Mouse (Mus musculus): ENCODE measurements around the gene Pcbp1. TPM values are rescaled to one million over a fixed set of nuclear protein-coding genes. Genes with fewer than 3 reads are reported as not detected.
"Not testable (repeated sequence)": the region's sequence is repeated elsewhere in the genome, so short reads cannot be mapped to it uniquely, and the experiment has no call there.

Gene Pcbp1
- polyA plus RNA-seq, 1 experiment from 2014 or later = 488 TPM

DNA sequence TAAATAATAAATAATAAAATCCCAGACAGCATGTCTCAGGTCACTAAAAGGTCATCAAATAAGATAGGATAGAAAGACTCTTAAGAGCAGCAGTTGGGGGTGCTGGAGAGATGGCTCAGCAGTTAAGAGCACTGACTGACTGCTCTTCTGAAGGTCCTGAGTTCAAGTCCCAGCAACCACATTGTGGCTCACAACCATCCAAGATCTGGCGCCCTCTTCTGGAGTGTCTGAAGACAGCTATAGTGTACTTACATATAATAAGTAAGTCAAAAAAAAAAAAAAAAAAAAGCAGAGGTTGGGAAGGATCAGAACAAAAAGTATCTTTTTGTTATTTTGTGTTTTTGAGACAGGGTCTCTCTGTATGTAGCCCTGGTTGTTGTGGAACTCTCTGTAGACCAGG, 31.1 kb upstream of the Pcbp1 start:
- not testable (repeated sequence) for H3K4me2 ChIP-seq (ENCODE audit: low read length); H3K9ac ChIP-seq (ENCODE audit: low read depth, low read length); DNase-seq (ENCODE audit: low spot score); H3K4me3 ChIP-seq (replicated peaks; ENCODE audit: low read depth, low read length); ATAC-seq (replicated peaks; ENCODE audit: low FRiP score, low read depth); H3K27ac ChIP-seq; H3K9me3 ChIP-seq (replicated peaks; ENCODE audit: low read length); H3K4me1 ChIP-seq (replicated peaks; ENCODE audit: insufficient read depth, low read length); H3K27me3 ChIP-seq (ENCODE audit: insufficient read depth, low read length)
- TF ChIP-seq CTCF (IDR thresholded peaks at IDR 0.05; ENCODE audit: low read depth) = peak; percentile 48
- WGBS = 84% methylated on average over 1 of the region's 1 CpGs
- 0 out of 2 replicates have a peak, but pooled peaks cover 20% of the 10 kb centered on the region for H3K36me3 ChIP-seq (ENCODE audit: insufficient read depth, low read length)

DNA sequence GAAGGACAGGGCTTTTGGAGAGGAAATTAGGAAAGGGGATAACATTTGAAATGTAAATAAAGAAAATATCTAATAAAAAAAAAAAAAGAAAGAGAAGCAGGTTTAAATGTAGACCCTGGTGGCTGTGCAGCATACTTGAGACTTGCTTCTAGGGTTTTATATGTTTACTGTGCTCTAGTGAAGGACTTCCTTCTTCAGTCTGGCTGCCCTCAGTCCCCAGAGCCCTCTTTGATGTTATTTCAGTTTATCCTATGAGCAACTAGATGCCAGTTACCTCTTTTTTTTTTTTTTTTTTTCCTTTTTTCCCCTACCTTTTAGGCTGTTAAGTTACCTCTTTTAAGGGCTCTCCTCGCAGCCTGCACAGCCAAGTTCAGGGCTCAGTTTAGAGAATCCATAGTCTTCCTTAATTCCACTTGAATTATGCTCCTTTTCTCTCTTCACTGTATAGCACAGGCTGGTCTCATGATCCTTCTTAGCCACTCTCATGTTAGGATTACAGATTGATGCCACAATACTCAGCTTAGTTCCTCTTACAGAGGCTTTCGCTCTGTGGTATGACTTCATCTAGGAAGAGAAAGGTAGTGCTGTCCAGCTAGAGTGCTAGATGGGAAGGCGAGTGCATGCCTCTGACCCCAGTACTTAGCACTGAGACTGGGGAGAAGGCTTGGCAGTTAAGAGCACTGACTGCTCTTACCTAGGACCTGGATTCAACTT, 30.4 kb upstream of the Pcbp1 start:
- no peak overlapping the region; the same call in 1 of the 2 replicates for H3K27ac ChIP-seq
- H3K4me1 ChIP-seq (replicated peaks; ENCODE audit: insufficient read depth, low read length) = no peaks in the 10 kb centered on the region
- no peak overlapping the region for H3K4me2 ChIP-seq (ENCODE audit: low read length)
- no peaks in the 10 kb centered on the region for H3K27me3 ChIP-seq (ENCODE audit: insufficient read depth, low read length)
- H3K9ac ChIP-seq (ENCODE audit: low read depth, low read length) = no peak overlapping the region
- no peak for ATAC-seq (replicated peaks; ENCODE audit: low FRiP score, low read depth)
- 0 out of 2 replicates have a peak, but pooled peaks cover 16% of the 10 kb centered on the region for H3K36me3 ChIP-seq (ENCODE audit: insufficient read depth, low read length)
- no peak for DNase-seq (ENCODE audit: low spot score)
- TF ChIP-seq CTCF (IDR thresholded peaks at IDR 0.05; ENCODE audit: low read depth) = no peak
- H3K9me3 ChIP-seq (replicated peaks; ENCODE audit: low read length) = no peaks in the 10 kb centered on the region
- WGBS = 94% methylated on average over 3 of the region's 3 CpGs
- no peak overlapping the region for H3K4me3 ChIP-seq (replicated peaks; ENCODE audit: low read depth, low read length)

DNA sequence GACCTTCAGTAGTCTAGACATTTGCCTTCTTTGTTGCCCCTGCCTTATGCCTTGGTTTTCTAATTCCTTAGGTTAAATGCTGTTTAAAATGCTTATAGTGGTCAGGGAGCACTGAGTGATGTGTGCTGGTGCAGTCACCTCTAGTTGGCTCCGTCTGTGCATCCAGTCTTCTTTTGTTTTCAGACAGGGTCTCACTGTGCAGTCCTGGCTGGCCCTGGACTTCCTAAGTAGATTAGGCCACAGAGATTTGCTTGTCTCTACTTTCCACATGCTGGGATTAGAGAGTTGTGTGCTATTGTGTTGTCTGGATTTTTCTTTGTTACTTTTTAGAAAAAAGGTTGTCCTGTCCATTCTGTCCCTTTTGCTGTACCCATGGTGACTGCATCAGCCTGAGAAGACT, 24.5 kb upstream of the Pcbp1 start:
- peaks cover 19% of the 10 kb centered on the region for H3K36me3 ChIP-seq (ENCODE audit: insufficient read depth, low read length)

DNA sequence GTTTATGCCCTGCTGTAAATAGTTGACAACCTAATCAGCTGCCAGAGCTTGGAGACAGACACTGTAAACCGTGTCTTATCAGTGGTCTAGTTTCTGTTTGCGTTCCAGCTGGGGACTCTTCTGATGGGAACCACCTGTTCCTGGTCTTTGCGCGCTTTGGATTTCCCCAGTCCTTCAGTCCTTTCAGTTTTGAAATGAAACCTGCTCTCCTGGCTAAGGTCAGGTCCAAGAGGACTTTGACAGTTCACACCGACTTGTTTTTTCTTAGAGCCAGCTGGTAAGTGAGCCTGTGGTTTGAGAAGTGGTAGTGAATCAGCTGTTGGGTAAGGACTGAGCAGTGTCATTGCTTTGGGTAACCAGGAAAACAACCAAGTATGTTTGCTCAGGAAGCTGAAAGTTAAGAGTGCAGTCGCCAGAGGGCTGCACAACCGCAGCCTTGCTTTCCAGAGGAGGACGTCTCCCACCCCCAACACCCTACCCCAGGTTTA, 21.8 kb upstream of the Pcbp1 start:
- Histone ChIP-seq H3K4me2 (ENCODE audit: low read length) (peak overlapping the region; percentile 17; the same call in 1 of the 2 replicates), H3K27me3 (ENCODE audit: insufficient read depth, low read length) (no peaks in the 10 kb centered on the region), H3K9ac (ENCODE audit: low read depth, low read length) (no peak overlapping the region), H3K27ac (peak overlapping the region; percentile 27; the same call in 1 of the 2 replicates), H3K4me1 (replicated peaks; ENCODE audit: insufficient read depth, low read length) (no peaks in the 10 kb centered on the region), H3K9me3 (replicated peaks; ENCODE audit: low read length) (no peaks in the 10 kb centered on the region), H3K36me3 (ENCODE audit: insufficient read depth, low read length) (peaks cover 23% of the 10 kb centered on the region), H3K4me3 (replicated peaks; ENCODE audit: low read depth, low read length) (no peak overlapping the region)
- ATAC-seq (replicated peaks; ENCODE audit: low FRiP score, low read depth) (peak; percentile 52; the same call in 1 of the 2 replicates), DNase-seq (ENCODE audit: low spot score) (peak; percentile 67)
- TF ChIP-seq CTCF (IDR thresholded peaks at IDR 0.05; ENCODE audit: low read depth) = peak; percentile 23; the same call in 1 of the 2 replicates
- 32% methylated on average over 8 of the region's 8 CpGs for WGBS

More for the DNA sequence above, 24.5 kb upstream of the Pcbp1 start:
- WGBS = 69% methylated on average over 1 of the region's 1 CpGs
- no peak overlapping the region for H3K4me2 ChIP-seq (ENCODE audit: low read length)
- H3K27ac ChIP-seq = no peak overlapping the region
- no peaks in the 10 kb centered on the region for H3K4me1 ChIP-seq (replicated peaks; ENCODE audit: insufficient read depth, low read length)
- H3K9ac ChIP-seq (ENCODE audit: low read depth, low read length) = no peak overlapping the region
- no peak for TF ChIP-seq CTCF (IDR thresholded peaks at IDR 0.05; ENCODE audit: low read depth)
- H3K9me3 ChIP-seq (replicated peaks; ENCODE audit: low read length) = no peaks in the 10 kb centered on the region
- H3K27me3 ChIP-seq (ENCODE audit: insufficient read depth, low read length) = no peaks in the 10 kb centered on the region
- H3K4me3 ChIP-seq (replicated peaks; ENCODE audit: low read depth, low read length) = no peak overlapping the region
- ATAC-seq (replicated peaks; ENCODE audit: low FRiP score, low read depth) = no peak
- no peak for DNase-seq (ENCODE audit: low spot score)

DNA sequence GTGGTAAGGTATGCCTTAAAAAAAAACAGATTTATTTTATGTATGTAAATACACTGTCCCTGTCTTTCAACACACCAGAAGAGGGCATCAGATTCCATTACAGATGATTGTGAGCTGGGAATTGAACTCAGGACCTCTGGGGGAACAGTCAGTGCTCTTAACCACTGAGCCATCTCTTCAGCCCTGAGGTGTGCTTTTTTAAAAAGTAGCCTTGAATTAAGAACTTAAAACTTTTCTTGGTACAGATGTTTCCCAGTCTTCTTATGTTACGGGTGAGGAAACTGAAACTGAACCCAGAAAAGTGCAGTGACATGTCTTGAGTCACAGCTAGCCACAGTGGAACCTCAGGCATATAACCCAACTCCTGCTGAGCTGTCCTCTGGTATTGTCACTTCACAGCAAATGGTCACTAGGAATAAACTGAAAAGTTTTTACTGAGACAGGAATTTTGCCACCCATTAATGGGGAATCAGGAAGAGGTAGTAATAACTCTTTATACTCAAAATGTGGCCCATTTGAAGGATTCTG, 21.2 kb upstream of the Pcbp1 start:
- TF ChIP-seq CTCF (IDR thresholded peaks at IDR 0.05; ENCODE audit: low read depth) = no peak
- Histone ChIP-seq H3K36me3 (ENCODE audit: insufficient read depth, low read length) (peaks cover 23% of the 10 kb centered on the region), H3K4me1 (replicated peaks; ENCODE audit: insufficient read depth, low read length) (no peaks in the 10 kb centered on the region), H3K27me3 (ENCODE audit: insufficient read depth, low read length) (no peaks in the 10 kb centered on the region), H3K9me3 (replicated peaks; ENCODE audit: low read length) (no peaks in the 10 kb centered on the region), H3K4me3 (replicated peaks; ENCODE audit: low read depth, low read length) (no peak overlapping the region), H3K4me2 (ENCODE audit: low read length) (no peak overlapping the region), H3K27ac (no peak overlapping the region), H3K9ac (ENCODE audit: low read depth, low read length) (no peak overlapping the region)
- no peak for ATAC-seq (replicated peaks; ENCODE audit: low FRiP score, low read depth)
- 65% methylated on average over 1 of the region's 1 CpGs for WGBS
- no peak for DNase-seq (ENCODE audit: low spot score)

DNA sequence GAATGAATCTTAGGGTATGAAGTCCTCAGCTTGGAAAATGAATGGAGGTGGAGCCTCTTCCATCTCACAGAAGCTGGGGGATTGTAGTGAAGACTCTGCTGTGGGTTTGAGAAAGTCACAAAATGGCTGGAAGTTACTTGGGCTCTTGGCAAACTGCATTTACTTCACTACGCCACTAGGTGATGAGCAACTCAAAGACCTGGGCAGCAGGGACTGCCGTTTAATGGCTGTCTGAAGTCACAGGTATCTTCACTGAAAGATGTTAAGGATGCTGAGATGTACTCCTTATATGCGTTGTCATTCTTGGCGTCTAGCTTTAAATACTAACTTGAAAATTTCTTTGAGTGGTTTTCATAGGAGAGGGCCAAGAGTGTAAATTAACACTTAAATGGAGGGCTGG, 19.1 kb upstream of the Pcbp1 start:
- H3K4me1 ChIP-seq (replicated peaks; ENCODE audit: insufficient read depth, low read length) = no peaks in the 10 kb centered on the region
- DNase-seq (ENCODE audit: low spot score) (peak; percentile 85), ATAC-seq (replicated peaks; ENCODE audit: low FRiP score, low read depth) (no peak)
- H3K27ac ChIP-seq = no peak overlapping the region
- no peak overlapping the region for H3K4me2 ChIP-seq (ENCODE audit: low read length)
- no peak overlapping the region for H3K9ac ChIP-seq (ENCODE audit: low read depth, low read length)
- no peak overlapping the region for H3K4me3 ChIP-seq (replicated peaks; ENCODE audit: low read depth, low read length)
- no peaks in the 10 kb centered on the region for H3K9me3 ChIP-seq (replicated peaks; ENCODE audit: low read length)
- 50% methylated on average over 4 of the region's 4 CpGs for WGBS
- H3K27me3 ChIP-seq (ENCODE audit: insufficient read depth, low read length) = no peaks in the 10 kb centered on the region
- peaks cover 15% of the 10 kb centered on the region; the same call in 1 of the 2 replicates for H3K36me3 ChIP-seq (ENCODE audit: insufficient read depth, low read length)
- TF ChIP-seq CTCF (IDR thresholded peaks at IDR 0.05; ENCODE audit: low read depth) = peak; percentile 89

Data from kidney, postnatal 0 days (tissue).